Mouse (Mus musculus) cerebellum, adult 8-10 months (tissue): ENCODE measurements at regions not wholly inside any gene's neighbourhood (a gene's known extent, or its start where the extent isn't known, plus 50 kb on each side); places are given as distances from the start of the nearest gene placed in this dataset.
"Not testable (repeated sequence)": the region's sequence is repeated elsewhere in the genome, so short reads cannot be mapped to it uniquely, and the experiment has no call there.

ENCODE experiments used
- DNase-seq: peaks from one replicate; pipeline ENCODE4 v3.0.0; 2022

- no peak for DNase-seq
Observed at GRCm38 (mm10) chr10:119146342-119146741, 93.5 kb downstream of the Cand1 start.

GRCm38 (mm10) chr10:119142866-119143265, 97.0 kb downstream of the Cand1 start:
- DNase-seq = no peak

GRCm38 (mm10) chr10:119142307-119142706, 97.5 kb downstream of the Cand1 start:
- DNase-seq = no peak

GRCm38 (mm10) chr10:119138237-119138636, 101.6 kb downstream of the Cand1 start:
- DNase-seq = no peak

GRCm38 (mm10) chr10:119135489-119135924, 104.3 kb downstream of the Cand1 start:
- DNase-seq = no peak

GRCm38 (mm10) chr10:119134797-119135488, 104.9 kb downstream of the Cand1 start:
- no peak for DNase-seq

GRCm38 (mm10) chr10:119131977-119132376, 107.9 kb downstream of the Cand1 start:
- peak; percentile 1 for DNase-seq

GRCm38 (mm10) chr10:119130676-119131075, 109.2 kb downstream of the Cand1 start:
- DNase-seq = no peak

GRCm38 (mm10) chr10:119128035-119128434, 111.8 kb downstream of the Cand1 start:
- no peak for DNase-seq

- DNase-seq = no peak
Observed at GRCm38 (mm10) chr10:119123517-119123916, 116.3 kb downstream of the Cand1 start.

- DNase-seq = no peak
Observed at GRCm38 (mm10) chr10:119122347-119122746, 117.5 kb downstream of the Cand1 start.

- no peak for DNase-seq
Observed at GRCm38 (mm10) chr10:119121575-119121974, 118.3 kb downstream of the Cand1 start.

- DNase-seq = no peak
Observed at GRCm38 (mm10) chr10:119116843-119117390, 122.9 kb downstream of the Cand1 start.

- DNase-seq = not testable (repeated sequence)
Observed at GRCm38 (mm10) chr10:119115200-119115599, 124.7 kb downstream of the Cand1 start.

- no peak for DNase-seq
Observed at GRCm38 (mm10) chr10:119114653-119115052, 125.2 kb downstream of the Cand1 start.

GRCm38 (mm10) chr10:119111886-119112285, 128.0 kb downstream of the Cand1 start:
- no peak for DNase-seq

GRCm38 (mm10) chr10:119111409-119111808, 128.4 kb downstream of the Cand1 start:
- DNase-seq = no peak

GRCm38 (mm10) chr10:119110614-119111013, 129.2 kb downstream of the Cand1 start:
- DNase-seq = no peak

GRCm38 (mm10) chr10:119109207-119109606, 130.6 kb downstream of the Cand1 start:
- no peak for DNase-seq

- no peak for DNase-seq
Observed at GRCm38 (mm10) chr10:119107728-119108127, 132.1 kb downstream of the Cand1 start.

- no peak for DNase-seq
Observed at GRCm38 (mm10) chr10:119106105-119106504, 133.8 kb downstream of the Cand1 start.

GRCm38 (mm10) chr10:119105279-119105881, 134.5 kb downstream of the Cand1 start:
- DNase-seq = no peak

- DNase-seq = no peak
Observed at GRCm38 (mm10) chr10:119100511-119100910, 139.3 kb downstream of the Cand1 start.

GRCm38 (mm10) chr10:119099092-119099792, 140.6 kb downstream of the Cand1 start:
- DNase-seq = no peak
